Mouse (Mus musculus): Measurements from ENCODE around the gene Mapk10. TPM values are rescaled to one million over a fixed set of nuclear protein-coding genes. Genes with fewer than 3 reads are reported as not detected.

Mapk10 gene
- total RNA-seq, 2 experiments from 2014 or later = 302 to 323 TPM

- DNase-seq (ENCODE audit: extremely low spot score in 1 of 2, low spot score in 2 of 2) = peak; percentile 42 to 55
Observed at GRCm38 (mm10) chr5:103174607-103175006, 36.5 kb downstream of the Mapk10 start.

GRCm38 (mm10) chr5:103171207-103171606 lies 39.9 kb downstream of the Mapk10 start:
- DNase-seq (ENCODE audit: extremely low spot score in 1 of 2, low spot score in 2 of 2) = no peak
- intact Hi-C loops (cut with DNase I) = no loop called here

More at GRCm38 (mm10) chr5:103174607-103175006, 36.5 kb downstream of the Mapk10 start:
- intact Hi-C loops (cut with DNase I) = no loop called here

DNA sequence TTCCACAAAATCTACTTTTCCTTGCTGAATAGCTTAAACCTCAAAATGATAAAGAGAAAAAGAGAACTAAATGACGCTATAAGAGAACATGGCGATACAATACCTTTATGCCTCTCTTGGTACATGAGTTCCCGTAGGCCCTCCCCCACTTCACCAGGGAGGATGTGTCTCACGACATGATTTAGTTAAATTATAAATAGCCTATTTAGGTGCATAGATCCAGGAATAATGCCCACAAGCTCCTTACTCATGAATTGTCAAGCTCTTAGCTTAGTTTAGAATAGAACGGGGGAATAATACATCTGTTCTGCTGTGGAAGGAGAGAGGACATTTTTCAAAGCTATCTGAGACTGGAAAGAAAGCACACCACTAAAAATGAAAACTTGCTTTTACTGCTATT lies 43.8 kb downstream of the Mapk10 start:
- intact Hi-C loops (cut with DNase I) = no loop called here
- no peak for DNase-seq (ENCODE audit: extremely low spot score in 1 of 2, low spot score in 2 of 2)

DNA sequence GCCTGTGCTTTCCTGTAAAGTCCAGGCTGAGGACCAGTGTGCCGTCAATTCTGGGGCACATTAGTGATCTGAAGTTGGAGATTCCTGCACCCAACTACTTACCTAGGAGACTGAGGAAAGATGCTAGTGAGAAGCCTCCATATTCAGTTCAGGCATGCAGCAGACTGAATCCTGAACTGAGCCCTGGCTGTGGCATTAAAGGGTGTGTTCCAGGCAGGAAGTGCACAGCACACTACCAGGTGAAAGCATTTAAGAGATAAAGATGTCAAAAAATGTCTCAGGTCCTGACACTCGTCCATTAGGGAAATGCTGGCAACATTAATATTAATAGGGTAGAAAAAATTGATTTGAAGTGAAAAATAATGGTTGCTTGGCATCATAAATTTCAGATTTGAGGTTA lies 44.4 kb downstream of the Mapk10 start:
- DNase-seq (ENCODE audit: extremely low spot score in 1 of 2, low spot score in 2 of 2) = no peak
- intact Hi-C loops (cut with DNase I) = no loop called here

DNA sequence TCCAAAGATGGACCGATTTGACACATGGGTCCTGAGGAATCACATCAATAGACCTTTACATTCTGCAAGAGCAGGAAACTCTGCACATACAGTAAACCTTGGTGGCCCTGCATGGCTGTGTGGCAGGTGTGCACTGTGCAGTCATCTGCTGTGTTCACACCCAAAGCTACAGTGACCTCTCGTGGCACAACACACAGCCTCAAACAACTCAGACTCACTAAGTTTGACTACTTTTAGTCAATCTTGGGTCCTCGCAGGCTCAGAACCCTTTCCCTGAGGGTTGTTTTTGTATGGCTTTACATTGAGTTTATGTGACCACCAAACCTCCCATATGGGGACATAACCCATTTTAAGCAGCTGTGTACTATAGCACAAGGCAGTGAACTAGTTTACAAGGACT lies 47.1 kb downstream of the Mapk10 start:
- intact Hi-C loops (cut with DNase I) = loop anchor here (5.0 kb wide), 1 partner anchor 43 kb away; no protein-coding TSS in a partner anchor
- DNase-seq (ENCODE audit: extremely low spot score in 1 of 2, low spot score in 2 of 2) = no peak

GRCm38 (mm10) chr5:103161574-103161973 lies 49.6 kb downstream of the Mapk10 start:
- no peak for DNase-seq (ENCODE audit: extremely low spot score in 1 of 2, low spot score in 2 of 2)
- intact Hi-C loops (cut with DNase I) = loop anchor here (5.0 kb wide), 1 partner anchor 46 kb away; no protein-coding TSS in a partner anchor

DNA sequence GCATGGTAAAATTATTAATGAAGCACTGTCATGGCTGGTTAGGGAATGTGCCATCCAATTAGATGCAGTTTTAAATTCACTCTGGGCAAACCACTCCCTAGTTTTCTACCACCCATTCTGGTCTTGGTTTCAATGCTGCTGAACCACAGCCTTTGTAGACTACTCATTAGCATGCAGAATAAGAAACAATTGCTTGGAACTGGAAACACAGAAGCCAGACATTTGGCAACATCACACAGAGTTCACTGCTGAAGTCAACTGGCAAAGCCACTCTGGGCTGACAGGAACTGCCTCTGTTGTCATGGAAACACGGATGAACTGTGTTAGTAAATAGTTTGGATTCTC lies 50.0 kb downstream of the Mapk10 start:
- peak in 1 of 2 experiments; percentile 73 for DNase-seq (ENCODE audit: extremely low spot score in 1 of 2, low spot score in 2 of 2)
- intact Hi-C loops (cut with DNase I) = loop anchor here (5.0 kb wide), 1 partner anchor 46 kb away; no protein-coding TSS in a partner anchor

GRCm38 (mm10) chr5:103160314-103161195 lies 50.6 kb downstream of the Mapk10 start:
- no peak for DNase-seq (ENCODE audit: extremely low spot score in 1 of 2, low spot score in 2 of 2)
- intact Hi-C loops (cut with DNase I) = loop anchor here (5.0 kb wide), 1 partner anchor 47 kb away; no protein-coding TSS in a partner anchor

DNA sequence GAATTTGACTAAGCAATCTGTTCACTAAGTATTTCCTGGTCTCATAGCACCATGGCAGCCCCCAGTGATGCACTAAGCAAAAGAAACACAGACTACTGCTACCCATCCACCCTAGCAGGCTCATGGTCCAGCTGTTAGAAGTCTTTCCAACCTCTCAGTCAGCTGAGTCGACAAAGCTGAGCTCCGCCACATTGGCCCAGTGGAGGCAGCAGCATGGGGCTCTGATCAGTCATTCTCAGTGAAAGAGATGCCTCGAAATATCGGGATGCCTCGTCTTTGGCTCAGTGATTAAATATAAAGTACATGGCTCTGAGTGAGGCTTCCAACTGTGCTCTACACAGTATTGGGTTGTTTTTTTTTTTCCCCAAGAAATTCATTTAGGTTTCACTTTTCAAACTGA lies 70.2 kb downstream of the Mapk10 start:
- DNase-seq (ENCODE audit: extremely low spot score in 1 of 2, low spot score in 2 of 2) = no peak

DNA sequence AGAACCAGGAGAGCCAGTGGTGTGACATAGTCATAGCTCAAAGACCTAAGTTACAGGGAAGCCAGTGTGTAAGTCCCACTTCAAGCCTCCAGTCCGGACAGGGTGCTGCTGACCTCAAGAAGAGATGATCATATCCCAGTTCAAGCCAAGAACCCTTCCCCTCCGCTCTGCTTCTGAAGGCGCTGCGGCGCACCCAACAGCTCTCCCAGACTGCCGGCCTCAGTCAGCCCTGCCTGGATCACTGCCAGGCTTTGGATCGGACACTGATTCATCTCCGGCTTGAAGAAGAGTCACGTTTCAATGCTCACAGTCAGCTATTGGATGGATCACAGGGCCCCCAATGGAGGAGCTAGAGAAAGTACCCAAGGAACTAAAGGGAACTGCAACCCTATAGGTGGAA lies 76.3 kb downstream of the Mapk10 start:
- intact Hi-C loops (cut with DNase I) = no loop called here
- DNase-seq (ENCODE audit: extremely low spot score in 1 of 2, low spot score in 2 of 2) = peak in 1 of 2 experiments; percentile 57

More for the DNA sequence above, 70.2 kb downstream of the Mapk10 start:
- intact Hi-C loops (cut with DNase I) = no loop called here

DNA sequence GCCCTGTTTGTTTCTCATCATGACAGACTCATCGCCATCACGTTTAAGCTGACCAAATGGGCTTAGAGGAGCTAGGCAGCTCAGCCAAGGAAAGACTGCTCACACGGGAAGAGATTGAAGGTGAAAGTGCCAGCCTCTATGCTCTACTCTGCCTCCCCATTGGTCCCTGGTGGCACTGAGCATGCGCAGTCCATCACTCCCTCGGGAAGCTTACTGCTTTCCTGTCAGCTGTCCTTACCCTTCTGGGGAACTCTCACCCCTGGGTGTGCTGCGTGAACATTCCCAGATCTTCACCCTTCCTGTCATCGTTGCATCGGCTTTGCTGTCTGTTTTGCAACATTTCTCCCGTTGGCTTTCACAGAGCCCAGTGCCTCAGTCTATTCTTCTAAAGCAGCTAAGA lies 77.5 kb downstream of the Mapk10 start:
- DNase-seq (ENCODE audit: extremely low spot score in 1 of 2, low spot score in 2 of 2) = no peak
- intact Hi-C loops (cut with DNase I) = no loop called here

DNA sequence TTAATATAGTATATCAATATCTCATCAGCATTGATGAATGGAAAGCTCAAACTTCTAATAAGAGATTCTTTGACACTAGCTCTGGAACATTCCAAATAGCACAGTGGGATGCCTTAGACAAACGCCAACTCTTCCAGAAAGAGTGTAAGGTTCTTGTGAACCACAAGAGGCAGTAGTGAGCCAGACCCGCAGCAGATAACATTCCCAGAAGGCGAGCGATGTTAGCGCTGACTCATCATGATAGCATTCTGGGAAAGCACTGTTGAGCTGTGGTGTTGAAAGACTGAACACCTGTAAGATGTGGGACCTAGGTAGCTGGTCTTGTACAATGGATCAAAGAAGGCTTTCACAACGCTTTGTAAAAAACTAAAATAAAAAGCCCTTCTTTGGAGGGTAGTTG lies 78.3 kb downstream of the Mapk10 start:
- no peak for DNase-seq (ENCODE audit: extremely low spot score in 1 of 2, low spot score in 2 of 2)
- intact Hi-C loops (cut with DNase I) = no loop called here

GRCm38 (mm10) chr5:103119618-103120017 lies 91.5 kb downstream of the Mapk10 start:
- intact Hi-C loops (cut with DNase I) = no loop called here
- DNase-seq (ENCODE audit: extremely low spot score in 1 of 2, low spot score in 2 of 2) = no peak

DNA sequence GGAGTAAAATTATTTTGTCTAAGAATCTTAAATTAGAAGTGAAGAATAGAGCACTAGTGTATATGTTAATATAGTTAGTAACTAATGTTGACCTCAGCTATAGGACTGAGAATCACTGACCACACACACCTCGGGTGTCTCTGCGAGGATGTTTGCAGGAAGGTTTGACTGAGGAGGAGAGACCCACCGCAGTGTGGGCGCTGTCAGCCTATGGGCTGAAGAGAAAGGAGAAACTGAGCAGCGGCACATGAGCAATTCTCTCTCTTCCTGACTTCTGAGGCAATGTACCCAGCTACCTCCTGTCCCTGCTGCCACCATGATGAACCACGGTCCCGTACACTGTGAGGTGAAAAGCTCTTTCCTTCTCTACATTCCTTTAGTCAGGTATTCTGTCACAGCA lies 95.6 kb downstream of the Mapk10 start:
- intact Hi-C loops (cut with DNase I) = no loop called here
- DNase-seq (ENCODE audit: extremely low spot score in 1 of 2, low spot score in 2 of 2) = no peak

DNA sequence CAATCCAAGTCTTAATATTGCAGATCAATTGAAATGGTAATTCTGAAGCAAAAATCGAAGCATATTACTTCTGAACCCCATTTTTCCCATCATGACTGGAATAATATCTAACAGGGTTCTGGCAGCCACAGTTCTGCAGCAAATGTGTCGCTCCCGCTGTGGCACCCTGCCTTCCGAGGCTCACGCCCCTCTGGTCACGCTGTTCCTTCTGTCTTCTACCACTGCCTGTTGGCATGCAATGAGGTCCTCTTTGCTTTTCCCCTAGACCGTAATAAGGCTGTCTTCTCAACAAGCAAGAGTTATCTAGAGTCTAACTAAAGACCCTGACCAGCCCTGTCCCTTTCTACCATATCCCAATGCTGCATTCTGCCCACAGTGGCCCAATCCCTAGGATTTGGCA lies 98.7 kb downstream of the Mapk10 start:
- intact Hi-C loops (cut with DNase I) = no loop called here
- no peak for DNase-seq (ENCODE audit: extremely low spot score in 1 of 2, low spot score in 2 of 2)

DNA sequence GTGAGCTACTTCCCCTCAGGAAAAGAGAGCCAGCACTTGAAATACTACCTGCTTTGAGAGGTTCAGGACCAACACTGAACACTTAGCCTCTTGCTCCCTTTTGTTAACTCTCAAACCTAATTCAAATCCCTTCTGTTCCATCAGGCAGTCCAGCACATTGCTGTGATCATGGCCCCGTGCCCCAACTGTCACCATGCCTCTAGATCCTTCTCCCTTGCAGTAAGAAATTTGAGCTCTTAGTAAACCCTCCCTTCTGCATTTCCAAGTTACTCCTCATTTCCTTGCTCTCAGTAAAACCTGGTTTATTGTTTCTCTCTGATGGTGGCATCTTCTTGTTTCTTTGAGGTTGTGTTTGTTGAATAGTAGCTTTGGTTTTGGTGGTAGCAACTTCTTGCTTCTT lies 101.7 kb downstream of the Mapk10 start:
- intact Hi-C loops (cut with DNase I) = no loop called here
- no peak for DNase-seq (ENCODE audit: extremely low spot score in 1 of 2, low spot score in 2 of 2)

- intact Hi-C loops (cut with DNase I) = no loop called here
- peak; percentile 38 to 57 for DNase-seq (ENCODE audit: extremely low spot score in 1 of 2, low spot score in 2 of 2)
Observed at GRCm38 (mm10) chr5:103105441-103106414, 105.4 kb downstream of the Mapk10 start.

DNA sequence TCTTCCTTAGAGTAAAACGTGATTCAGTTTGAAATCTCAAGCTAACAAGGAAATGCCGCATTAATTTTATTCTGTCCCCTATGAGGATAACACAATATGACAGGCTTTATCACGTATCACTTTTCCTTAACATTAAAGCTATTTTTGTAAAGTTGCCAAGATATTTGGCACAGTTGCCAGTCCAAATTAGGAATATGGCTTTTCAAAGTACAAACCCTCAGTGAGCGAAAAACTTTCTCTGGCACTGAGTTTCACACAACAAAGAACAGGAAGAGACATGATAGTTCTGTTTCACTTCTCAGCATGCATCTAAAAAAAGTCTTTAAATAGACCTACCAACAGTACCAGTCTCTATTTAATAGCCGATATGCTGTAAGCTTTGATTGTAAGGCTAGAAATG lies 107.1 kb downstream of the Mapk10 start:
- intact Hi-C loops (cut with DNase I) = no loop called here

GRCm38 (mm10) chr5:103102876-103103393 lies 108.2 kb downstream of the Mapk10 start:
- intact Hi-C loops (cut with DNase I) = no loop called here
- peak in 1 of 2 experiments; percentile 38 for DNase-seq (ENCODE audit: extremely low spot score in 1 of 2, low spot score in 2 of 2)

More for the DNA sequence above, 107.1 kb downstream of the Mapk10 start:
- no peak for DNase-seq (ENCODE audit: extremely low spot score in 1 of 2, low spot score in 2 of 2)

Data from left cerebral cortex, postnatal 10 days (tissue).